Mouse (Mus musculus) liver, adult 2 months (tissue): ENCODE results near the gene Amigo1.

Experiments used
- CTCF ChIP-seq: fragments of 200-500 bp; IDR thresholded peaks from 2 replicates; pipeline ENCODE4 v1.5.1; 2011; ENCODE audit warnings: low read depth, low read length, control low read depth
- POLR2A ChIP-seq: fragments of 200-500 bp; IDR thresholded peaks from 2 replicates; pipeline ENCODE4 v1.6.1; 2011; ENCODE audit warnings: low read length, control low read depth; ENCODE audit not compliant: insufficient read depth; ENCODE audit errors: extremely low read depth

- TF ChIP-seq CTCF (no peak), POLR2A (no peak)
Observed at GRCm38 (mm10) chr3:108203212-108203611, 17.1 kb downstream of the Amigo1 start.
